Mouse (Mus musculus): ENCODE results near the gene 1700001P01Rik.

DNA sequence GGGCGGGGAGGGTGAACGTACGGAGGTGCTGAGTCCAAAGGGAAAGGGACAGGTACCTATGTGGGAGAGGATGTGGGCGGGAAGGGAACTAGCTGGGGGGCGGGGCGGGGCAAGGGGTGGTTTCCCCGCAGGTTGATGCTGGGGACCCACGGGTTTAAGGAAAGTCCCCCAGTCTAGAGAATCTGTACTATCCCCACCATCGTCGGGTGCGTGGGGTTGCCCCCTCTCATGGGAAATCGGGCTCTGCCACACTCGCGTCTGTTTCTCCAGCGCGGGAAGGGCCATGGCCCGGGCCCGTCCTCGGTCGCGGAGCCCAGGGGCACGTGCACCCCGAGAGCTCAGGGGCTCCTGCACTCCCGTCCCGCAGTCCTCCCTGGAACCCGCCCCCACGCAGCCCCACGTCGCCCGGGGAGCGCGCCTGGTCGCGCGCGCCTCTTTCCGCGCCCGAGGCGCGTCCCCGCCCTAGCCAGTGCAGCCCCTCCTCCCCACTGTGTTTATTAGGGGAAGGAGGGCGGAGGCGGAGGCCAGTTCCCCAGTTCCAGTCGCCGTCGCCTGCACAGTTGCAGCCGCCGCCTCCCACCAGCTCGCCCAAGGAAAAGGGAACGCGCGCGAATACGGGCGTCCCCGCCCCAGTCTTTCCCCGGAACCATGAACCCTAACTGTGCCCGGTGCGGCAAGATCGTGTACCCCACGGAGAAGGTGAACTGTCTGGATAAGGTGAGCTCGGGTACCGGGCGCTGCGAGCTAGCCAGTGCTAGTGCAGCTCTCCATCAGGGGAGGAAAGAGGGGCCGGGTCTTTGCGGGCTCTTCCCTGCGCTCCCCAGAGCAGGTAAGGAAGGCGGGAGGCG, 23.7 kb upstream of the 1700001P01Rik start:
- TF ChIP-seq FLI1 (IDR thresholded peaks at IDR 0.05; ENCODE audit: low read length) (no peak), GATA1 (IDR thresholded peaks at IDR 0.05; ENCODE audit: borderline replicate concordance, low read length) (no peak)
